Mouse (Mus musculus): ENCODE results near the gene Gpr62.

Gene Gpr62

DNA sequence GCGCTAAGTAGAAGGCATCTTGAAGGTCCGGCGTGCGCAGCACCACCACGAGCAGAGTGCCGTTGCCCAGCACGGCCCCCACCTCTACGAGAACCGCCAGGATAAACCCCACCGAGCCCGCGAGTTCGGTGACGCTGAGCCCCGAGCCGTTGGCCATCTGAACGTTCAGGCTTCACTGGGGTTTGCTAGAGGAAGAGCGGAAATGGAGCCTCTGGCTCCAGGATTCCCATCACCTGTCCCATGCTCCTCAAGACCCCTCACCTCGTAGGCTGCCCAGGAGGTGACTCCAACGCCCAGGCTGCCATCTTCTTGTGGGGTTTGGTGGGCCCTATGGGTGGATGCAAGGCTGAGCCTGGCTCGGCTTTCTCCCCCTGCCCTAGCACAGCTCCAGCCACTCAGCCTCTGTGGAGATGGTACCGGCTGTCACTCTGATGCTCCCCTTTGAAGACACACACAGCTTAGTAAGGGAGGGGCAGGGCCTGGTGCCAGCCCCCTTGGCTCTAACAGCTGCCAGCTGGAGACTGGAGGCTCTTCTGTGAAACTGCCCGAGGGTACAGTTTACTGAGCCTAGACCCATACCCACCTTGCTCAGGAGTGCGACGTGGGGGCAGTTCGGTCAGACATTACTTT is at the start of gene Gpr62:
Gene Gpr62, minus strand, starts transcription at position 368 of the 630 bp plus-strand sequence.
- DNase-seq, result no peak

DNA sequence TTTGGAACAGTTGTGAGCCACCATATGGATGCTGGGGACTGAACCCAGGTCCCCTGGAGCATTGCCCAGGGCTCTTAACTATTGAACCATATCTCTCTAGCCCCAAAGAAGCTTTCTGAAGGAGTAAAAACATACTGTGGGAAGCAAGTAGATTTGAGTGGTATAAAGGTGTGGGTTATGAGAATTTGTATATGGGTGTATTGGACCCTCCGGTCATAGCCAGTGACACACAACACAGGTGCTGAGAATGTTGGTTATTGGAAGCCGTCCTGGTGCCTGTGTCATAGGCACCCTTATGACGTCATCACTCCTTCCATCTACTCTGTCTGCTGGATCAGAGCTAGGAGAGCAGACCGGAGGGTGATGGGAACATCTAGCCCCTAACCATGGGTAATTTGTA is 48.5 kb upstream of the Gpr62 start, which contains the start of gene Iqcf5:
Gene Iqcf5, plus strand, starts transcription at position 301 of the 400 bp plus-strand sequence.
- no peak for DNase-seq

DNA sequence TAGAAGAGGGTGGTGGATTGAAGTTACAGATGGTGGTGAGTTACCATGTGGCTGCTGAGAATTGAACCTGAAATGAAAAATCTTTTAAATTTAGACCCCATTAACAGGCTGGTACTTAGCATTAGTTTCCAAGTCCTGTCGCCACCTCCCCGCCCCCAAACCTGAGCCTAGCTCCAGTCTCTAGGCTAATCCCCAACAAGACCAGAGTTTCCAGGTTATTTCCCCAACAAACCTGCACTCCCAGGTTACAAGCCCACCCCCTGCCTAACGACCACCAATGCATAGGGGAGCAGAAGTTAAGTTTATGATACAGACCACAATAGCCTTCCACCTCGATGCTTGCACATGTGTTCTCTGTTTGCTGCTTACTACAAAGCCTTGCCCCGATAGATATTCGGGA is 47.8 kb upstream of the Gpr62 start:
- no peak for DNase-seq

DNA sequence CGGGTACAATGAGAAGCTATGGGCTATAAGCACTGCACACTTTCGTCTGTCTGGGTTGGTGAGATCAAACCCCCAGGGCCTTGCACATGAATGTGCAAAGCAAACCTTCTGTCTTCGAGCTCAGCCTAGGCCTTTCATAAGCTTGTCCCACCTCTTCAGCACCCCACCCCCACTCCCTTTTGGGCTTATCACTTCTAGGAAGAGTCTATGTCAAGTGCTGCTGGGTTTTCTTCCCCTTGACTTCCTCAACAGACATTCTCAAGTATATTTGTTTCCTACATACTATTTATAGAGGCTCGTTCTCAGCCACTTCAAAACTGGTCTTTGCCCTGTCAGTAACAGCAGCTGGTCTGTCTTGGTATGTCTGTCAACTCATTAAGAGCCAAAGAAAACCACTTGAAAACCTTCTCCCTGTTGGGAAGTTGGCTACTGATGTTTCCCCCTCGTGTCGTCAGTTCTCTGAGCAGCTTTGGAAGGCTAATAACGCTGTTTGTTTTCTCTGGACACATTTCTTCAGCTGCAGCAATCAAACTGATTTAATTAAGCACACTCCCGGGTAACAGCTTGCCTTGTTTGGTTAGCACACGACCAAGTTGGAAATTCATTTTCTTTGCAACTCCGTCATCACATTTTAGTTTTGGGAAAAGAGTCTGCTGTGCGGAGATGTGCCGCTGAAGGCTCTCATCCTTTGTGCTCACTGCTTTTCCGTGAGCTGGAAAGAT is 47.2 kb upstream of the Gpr62 start:
- DNase-seq, result no peak

DNA sequence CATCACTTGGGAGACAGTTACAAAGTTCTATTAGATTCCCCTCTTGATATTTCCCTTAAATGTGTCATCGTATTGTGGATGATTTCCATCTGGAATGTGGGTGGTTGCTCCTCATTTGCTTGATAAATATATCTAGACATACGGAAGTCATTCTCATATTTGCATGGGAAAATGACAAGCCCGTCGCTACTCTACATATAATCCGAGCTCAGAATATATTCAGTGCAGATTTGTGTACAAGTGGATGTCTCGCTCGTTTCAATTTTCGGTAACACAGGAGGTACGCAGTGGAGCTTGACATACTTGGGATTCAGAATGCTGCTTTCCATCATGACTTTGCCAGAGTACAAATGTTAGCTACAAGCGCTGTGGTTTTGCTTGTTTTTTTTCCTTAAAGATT is 43.6 kb upstream of the Gpr62 start:
- no peak for DNase-seq

DNA sequence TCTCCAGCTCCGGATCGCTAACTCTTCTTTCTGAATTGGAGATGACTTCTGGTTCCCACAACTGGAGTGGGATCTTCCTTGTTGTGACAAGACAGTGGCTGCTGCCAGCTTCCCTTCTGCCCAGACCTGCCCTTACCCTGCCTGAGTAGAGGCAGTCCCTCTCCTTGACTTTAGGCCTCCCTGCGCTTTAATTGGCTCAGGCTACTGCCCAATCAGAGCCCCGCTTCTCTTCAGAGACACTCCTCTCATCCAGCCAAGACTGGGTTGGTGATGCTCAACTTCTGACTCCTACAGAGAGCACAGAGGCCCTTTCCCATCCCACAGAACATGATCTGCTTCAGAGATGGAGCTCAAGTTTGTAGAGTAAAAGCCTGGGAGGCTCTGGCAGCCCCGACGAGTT is 38.5 kb upstream of the Gpr62 start:
- no peak for DNase-seq

DNA sequence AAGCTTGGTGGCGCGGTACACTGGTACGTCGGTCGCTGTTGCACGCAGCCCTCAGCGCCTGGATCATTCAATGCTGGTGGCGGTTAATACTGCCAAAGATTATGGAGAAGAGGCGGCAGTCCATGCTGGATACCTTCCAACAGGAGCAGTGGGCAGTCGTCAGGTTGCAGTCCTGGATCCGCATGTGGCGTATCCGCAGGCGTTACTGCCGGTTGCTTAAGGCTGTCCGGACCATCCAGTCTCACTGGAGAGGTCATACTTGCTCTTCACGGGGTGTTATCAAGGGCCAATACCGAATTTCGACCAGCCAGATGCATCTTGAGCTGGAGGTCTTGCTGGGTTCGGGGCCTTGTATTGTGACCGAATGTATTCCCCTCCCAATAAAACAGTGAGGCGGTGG is 36.1 kb upstream of the Gpr62 start:
- DNase-seq, result peak in 1 of 2 experiments; percentile 21

DNA sequence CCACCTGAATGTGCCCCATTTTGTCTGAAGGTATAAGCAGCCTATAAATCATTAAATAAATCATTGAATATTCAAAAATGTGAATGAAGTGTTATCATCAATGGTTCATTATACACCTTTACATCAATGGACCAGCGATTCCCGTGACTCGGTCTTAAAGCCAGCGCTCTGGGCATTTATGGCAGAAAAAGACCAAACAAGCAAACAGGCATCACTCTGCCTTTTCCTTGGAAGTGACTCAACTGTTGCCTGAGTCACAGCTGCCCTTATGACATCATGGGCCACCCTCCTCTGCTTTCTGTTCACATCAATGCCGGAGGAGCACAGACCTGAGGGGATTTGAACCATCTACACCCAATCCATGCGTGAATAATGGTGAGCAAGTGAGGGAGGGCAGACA is 33.9 kb upstream of the Gpr62 start, which contains the start of gene Iqcf1:
Gene Iqcf1, plus strand, starts transcription at position 301 of the 400 bp plus-strand sequence.
- DNase-seq, result peak in 1 of 2 experiments; percentile 19

DNA sequence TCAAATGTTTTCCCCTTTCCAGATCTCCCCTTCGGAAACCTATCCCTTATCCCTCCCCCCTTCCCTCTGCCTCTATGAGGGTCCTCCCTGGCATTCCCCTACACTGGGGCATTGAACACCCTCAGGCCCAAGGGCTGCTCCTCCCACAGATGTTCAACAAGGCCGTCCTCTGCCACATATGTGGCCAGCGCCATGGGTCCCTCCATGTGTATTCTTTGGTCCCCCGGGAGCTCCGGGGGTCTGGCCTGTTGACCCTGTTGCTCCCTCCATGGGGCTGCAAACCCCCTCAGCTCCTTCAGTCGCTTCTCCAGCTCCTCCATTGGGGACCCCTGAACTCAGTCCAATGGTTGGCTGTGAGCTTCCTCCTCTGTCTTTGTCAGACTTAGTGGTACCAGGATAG is 21.9 kb upstream of the Gpr62 start:
- peak in 1 of 2 experiments; percentile 24 for DNase-seq

DNA sequence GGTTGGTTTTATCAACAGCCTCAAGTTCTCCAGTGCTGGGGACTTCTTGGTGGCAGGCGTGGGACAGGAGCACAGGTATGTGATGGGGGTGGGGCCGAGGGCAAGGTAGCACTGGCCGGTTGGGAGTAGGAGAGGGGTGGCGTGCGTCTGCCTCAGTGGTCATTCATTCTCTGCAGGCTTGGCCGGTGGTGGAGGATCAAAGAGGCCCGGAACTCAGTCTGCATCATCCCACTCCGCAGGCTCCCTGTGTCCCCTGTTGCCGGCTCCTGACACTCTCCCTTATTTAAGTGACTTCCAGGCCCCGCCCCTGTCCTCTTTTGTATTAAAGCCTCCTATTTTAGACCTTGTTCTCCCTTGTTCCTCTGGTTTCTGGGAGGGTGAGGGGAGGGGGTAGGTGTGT is 19.3 kb upstream of the Gpr62 start:
- DNase-seq, result peak in 1 of 2 experiments; percentile 36

DNA sequence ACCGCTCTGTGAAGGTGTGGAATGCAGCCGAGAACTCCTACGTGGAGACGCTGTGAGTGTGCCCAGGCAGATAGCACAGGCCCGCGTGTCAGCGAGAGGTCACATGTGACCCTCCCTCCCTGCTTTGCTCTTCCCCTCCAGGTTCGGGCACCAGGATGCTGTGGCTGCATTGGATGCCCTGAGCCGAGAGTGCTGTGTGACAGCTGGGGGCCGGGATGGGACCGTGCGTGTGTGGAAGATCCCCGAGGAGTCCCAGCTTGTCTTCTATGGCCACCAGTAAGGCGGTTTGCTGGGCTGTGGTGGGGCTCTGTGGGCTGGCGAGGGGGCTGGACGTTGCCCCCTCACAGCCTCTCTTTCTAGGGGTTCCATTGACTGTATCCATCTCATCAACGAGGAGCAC is 17.9 kb upstream of the Gpr62 start:
- DNase-seq, result peak in 1 of 2 experiments; percentile 33

DNA sequence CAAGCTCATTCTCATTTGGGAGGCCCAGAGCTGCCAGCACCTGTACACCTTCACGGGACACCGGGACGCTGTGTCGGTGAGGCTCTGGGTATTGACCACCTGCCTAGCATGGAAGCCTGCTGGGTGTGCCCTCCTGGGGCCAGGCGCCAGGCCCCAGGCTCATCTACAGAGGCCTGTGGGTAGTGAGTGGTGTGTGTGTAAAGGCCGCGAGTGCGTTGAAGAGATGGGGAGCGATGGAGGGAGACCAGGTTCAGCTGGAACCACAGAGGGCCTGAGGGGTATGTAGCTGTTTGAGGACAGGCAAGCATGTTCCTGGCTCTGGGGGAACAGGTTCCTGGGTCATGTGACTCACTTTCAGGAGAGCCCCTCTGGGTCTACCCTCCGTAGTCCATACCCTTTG is 17.4 kb upstream of the Gpr62 start:
- peak in 1 of 2 experiments; percentile 28 for DNase-seq

DNA sequence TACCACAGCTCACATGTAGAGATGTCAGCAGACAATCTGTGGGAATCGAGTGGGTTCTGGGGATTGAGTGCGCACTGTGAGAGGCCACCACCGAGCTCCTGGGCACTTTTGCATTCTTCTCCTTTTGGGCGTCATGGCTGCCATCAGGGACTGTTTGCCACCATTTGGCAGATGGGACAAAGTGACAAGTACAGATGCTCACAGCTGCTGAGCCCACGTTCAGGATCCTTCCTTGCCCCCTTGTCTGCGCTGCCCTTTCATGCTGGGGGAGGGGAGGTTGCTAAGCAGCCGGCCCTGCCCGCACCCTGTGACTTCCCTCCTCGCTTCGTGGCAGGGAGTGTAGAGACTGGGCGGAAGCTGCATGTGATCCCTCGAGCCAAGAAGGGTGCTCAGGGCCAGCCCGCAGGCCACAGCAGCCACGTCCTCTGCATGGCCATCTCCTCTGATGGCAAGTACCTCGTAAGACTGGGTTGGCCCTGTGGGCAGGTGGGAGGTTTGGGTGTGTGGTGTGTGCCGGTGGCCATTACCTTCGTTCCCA is 16.9 kb upstream of the Gpr62 start:
- DNase-seq, result peak in 1 of 2 experiments; percentile 29

DNA sequence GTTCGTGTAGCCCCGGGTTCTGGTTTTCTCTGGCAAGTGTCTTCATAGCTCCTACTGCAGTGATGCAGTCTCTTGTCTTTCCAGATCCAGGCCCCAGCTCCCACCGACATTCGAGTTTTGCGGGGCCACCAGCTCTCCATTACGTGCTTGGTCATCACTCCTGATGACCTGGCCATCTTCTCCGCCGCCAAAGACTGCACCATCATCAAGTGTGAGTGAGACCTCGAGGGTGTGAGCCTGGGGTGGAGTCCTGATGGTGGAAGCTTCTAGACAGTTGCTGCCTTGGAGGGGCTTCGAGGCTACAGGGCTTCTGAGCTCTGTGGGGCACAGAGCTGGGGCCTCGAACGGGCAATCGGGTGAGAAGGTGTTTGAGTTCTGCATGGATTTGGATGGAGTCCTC is 15.9 kb upstream of the Gpr62 start:
- DNase-seq, result peak in 1 of 2 experiments; percentile 26

DNA sequence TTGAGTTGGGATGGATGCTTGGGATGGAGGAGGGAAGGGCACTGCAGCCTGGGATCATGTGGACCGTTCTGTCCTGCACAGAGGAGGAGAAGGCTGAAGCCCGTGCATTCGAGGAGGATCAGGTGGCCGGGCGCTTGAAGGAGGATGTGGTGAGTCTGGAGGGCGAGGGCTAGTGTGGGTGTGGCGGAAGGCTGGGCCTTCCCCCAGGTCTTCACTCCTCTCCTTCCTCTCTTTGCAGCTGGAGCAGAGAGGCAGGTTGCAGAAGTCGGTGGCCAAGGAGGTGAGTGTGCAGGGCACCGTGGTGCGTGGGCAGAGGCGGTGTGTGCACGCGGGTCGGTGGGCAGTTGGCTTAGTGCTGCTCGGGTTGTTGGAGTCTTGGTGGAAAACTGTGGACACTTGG is 15.3 kb upstream of the Gpr62 start:
- DNase-seq, result peak in 1 of 2 experiments; percentile 33

DNA sequence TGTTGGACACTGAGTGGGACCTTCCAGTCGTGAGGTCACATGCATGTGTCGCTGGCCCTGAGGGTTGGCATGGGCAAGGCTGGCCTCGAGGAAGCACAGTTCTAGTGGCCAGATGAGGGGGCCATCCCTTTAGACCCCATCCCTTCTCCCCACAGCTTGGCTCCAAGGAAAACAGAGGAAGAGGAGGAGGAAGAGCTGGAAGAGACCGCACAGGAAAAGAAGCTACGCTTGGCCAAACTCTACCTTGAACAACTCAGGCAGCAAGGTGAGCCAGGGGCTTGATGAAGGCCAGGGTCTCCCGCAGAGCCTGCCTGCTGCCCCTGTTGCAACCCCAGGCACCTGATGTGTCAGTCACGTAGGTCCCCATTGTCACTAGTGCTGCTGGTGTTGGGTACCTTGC is 14.8 kb upstream of the Gpr62 start:
- DNase-seq, result peak in 1 of 2 experiments; percentile 24

DNA sequence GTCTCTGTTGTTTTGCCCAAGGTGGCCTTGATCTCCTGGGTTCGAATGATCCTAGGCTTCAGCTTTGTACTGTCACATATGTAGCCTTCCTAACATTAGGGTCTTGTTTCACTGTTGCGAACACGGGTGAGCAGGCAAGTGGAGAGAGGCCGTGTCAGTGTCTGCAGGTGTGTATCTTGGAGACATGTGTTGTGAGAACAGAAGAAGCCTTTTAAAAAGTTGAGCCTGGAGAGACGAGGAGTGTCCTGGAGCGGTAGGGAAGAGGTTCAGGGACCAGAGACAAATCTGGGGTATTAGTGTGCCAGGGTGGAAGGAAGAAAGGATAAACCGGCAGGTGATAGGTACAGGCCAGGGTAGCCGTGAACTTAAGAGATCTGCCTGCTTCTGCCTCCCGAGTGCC is 12.4 kb upstream of the Gpr62 start:
- peak in 1 of 2 experiments; percentile 22 for DNase-seq

DNA sequence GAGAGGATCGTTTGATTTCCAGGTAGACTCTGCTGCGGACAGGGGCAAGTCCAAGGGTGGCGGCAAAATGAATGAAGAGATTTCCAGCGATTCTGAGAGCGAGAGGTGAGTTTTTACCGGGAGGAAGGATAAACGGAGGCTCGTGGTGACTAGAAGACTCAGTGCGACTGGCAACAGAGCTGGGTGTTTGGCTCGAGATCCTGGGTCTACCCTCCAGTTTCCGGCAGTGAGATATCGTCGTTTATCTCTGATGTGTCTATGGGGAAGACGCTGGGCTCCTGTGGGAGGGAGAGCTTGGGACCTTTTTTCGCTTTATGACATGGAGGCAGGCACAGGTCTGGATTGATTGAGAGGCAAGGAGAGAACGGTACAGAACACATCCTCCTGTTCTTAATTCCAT is 11.9 kb upstream of the Gpr62 start:
- DNase-seq, result no peak

DNA sequence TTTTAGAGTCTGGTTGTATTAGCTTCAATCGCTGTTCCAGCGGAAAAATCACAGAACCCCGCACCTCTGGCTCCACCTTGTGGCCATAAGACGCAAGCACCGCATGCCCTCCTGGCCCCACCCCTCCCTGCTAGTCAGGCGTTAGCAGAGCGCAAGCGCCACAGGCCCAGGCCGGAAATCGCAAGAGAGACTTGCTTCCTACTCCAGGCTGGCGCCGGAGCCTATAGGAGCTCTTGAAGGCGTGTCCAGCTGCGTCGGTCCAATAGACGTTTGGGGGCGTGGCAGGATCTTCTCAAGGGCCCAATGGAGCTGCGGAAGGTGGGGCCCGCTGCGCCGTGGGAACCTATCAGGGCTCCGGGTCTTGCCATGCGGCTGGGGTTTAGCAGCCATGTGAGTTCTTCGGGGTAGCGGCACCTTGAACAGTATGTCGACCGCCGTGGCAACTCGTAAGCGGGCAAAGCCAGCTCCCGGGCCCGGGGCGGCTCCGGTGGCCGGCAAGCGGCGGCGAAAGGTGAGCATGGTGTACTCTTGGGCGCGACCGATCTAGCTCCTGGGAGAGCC is 11.3 kb upstream of the Gpr62 start, which contains the start of gene Parp3:
Gene Parp3, minus strand, starts transcription at position 26 of the 561 bp plus-strand sequence.
- DNase-seq, result peak; percentile 100

DNA sequence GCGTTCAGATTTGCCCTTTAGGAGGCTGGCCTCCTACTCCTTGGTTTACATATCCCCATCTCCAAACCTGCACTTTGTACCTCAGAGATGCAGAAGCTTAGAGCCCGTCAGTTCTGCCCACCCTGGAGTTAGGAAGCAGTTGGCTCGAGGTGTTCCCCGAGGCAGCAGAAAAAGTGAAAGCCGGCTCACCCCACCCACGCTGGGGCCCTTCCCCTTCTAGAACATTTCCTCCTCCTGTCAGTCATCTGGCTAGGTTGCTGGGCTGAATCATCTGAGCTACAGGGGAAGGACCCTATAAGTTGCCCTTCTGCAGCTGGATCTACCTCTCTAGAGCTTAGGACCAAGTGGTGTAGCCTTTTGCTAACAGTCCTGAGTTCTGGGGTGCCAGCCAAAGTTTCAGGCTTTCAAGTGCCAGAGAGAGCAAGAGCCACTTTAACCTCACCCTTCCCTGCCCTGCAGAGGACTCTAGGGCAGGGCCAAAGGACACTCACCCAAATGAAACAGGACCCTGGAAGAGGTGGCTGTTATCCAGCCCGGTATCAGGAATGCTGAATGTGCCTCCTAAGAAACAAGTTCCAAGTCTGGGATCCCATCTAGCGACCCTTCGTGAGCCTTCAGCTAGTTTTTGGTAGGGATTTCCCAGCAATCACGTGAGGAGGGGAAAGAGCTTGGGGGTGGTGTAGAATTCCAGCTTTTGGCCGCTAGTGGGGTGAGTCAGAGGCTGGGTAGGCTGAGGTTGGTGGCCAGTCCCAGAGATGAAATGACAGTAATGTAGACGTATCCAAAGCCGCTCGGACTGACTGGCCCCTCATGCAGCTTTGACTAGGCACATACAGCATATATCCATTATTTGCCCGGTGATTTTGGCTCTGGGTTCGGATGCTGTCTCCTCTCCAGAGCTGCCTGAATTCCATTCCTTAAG is 10.5 kb upstream of the Gpr62 start:
- DNase-seq, result peak; percentile 66 to 77

DNA sequence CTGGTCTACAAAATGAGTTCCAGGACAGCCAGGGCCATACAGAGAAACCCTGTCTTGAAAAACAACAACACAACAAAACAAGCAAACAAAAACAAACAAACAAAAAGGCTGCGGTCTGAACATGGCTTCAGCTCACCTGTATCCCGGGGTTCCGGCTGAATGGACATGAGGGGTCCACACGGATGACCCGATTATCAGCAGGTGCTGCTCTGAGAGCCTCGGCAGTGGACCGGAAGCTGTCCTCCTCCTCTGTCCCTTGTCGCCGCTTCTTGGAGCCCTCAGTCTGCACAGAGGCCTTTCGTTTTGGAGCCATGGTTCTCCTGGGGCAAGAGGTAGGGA is 9.9 kb upstream of the Gpr62 start, which contains the start of gene Rrp9:
Gene Rrp9, plus strand, starts transcription at position 301 of the 339 bp plus-strand sequence.
- peak in 1 of 2 experiments; percentile 45 for DNase-seq

DNA sequence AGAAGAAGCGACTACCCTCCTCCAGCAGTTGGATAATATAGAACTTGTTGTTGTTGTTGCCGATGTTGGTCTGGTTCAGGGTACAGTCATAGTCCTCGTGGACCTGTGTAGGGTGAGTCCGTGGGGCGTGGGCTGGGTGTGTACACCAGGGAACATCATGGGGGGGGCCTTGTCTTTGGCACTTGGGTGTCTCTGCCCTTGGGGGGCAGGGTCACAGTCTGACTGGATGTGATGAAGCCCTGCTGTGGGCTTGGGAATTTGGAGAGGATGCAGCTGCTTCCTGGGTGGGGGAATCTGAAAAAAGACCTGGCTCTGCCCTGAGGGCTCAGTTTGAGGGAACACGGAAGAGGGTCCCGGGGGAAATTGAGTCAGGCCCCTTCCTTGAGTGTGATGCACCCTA is 9.3 kb upstream of the Gpr62 start:
- peak in 1 of 2 experiments; percentile 70 for DNase-seq

Data from kidney, postnatal 25 days (tissue).